Mouse (Mus musculus): Measurements from ENCODE around the gene Asap3. TPM values are rescaled to one million over a fixed set of nuclear protein-coding genes. Genes with fewer than 3 reads are reported as not detected.
A peak's percentile ranks its signal among the peaks of the same experiment; 100 is the strongest.

Asap3 gene
- polyA plus RNA-seq, 1 experiment from 2014 or later, result 1.6 TPM

DNA sequence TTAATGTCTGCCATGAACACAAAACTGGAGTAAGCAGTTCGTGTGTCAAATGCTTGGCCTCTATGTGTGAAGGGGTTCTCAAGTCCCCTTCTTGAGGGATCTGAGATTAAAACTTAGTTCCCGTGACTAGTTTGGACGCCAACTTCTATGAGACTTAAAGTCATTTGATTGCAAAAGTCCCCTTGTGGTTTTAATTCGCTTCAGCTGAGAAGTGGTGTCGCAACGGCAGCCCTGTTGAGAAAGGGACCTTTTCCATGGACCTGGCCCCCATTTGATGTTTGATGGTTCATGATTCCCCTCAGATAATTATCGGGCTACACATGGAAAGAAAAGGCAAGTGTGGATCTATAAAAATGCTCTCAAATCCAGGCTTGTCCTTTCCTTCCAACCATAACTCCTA lies 26.7 kb upstream of the Asap3 start:
- H3K9ac ChIP-seq (ENCODE audit: low read length), result peak overlapping the region; percentile 24; the same call in 1 of the 2 replicates
- no peaks in the 10 kb centered on the region for H3K9me3 ChIP-seq (ENCODE audit: control insufficient read depth, low read length)
- H3K4me1 ChIP-seq (replicated peaks; ENCODE audit: control insufficient read depth, insufficient read depth), result peaks cover 8% of the 10 kb centered on the region; the same call in 1 of the 2 replicates
- H3K27ac ChIP-seq (replicated peaks), result no peak overlapping the region
- DNase-seq (ENCODE audit: low spot score) (no peak), ATAC-seq (ENCODE audit: low FRiP score, low TSS enrichment) (no peak)
- no peaks in the 10 kb centered on the region for H3K27me3 ChIP-seq (ENCODE audit: control insufficient read depth, insufficient read depth, low read length)
- WGBS, result 91% methylated on average over 7 of the region's 7 CpGs
- TF ChIP-seq CTCF (IDR thresholded peaks at IDR 0.05; ENCODE audit: low read depth), result no peak
- H3K4me3 ChIP-seq (ENCODE audit: low read depth, low read length), result no peak overlapping the region
- no peaks in the 10 kb centered on the region for H3K36me3 ChIP-seq (ENCODE audit: control insufficient read depth, insufficient read depth, low read length)
- H3K4me2 ChIP-seq (replicated peaks; ENCODE audit: low read depth), result peak overlapping the region; percentile 44; the same call in 1 of the 2 replicates

DNA sequence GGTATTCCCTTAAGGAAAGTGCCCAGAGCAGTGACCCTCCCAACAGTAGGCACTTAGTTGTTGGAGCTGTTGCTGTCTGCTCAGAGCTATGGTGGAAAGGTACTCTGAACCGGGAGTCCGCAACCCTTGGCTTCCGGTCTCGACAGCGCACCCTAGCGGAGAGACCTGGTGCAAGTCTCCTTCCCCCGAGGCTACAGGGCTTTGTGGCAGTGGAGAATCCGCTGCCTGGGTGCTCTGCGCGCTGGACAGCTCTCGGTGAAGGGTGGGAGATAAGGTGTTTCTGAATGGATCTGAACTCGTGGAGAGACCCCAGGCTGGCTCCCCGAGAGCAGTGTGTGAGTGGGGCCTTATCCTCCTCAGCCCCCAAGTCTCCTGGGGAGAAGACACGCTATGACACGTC lies 26.2 kb upstream of the Asap3 start:
- no peaks in the 10 kb centered on the region for H3K36me3 ChIP-seq (ENCODE audit: control insufficient read depth, insufficient read depth, low read length)
- 21% methylated on average over 15 of the region's 15 CpGs for WGBS
- peak; percentile 41 for ATAC-seq (ENCODE audit: low FRiP score, low TSS enrichment)
- H3K9ac ChIP-seq (ENCODE audit: low read length), result peak overlapping the region; percentile 24; the same call in 1 of the 2 replicates
- H3K4me3 ChIP-seq (ENCODE audit: low read depth, low read length), result peak overlapping the region; percentile 25
- peak overlapping the region; percentile 56; the same call in 1 of the 2 replicates for H3K27ac ChIP-seq (replicated peaks)
- H3K27me3 ChIP-seq (ENCODE audit: control insufficient read depth, insufficient read depth, low read length), result no peaks in the 10 kb centered on the region
- TF ChIP-seq EP300 (optimal IDR thresholded peaks at IDR 0.05) (no peak), CTCF (IDR thresholded peaks at IDR 0.05; ENCODE audit: low read depth) (peak; percentile 83)
- no peaks in the 10 kb centered on the region for H3K9me3 ChIP-seq (ENCODE audit: control insufficient read depth, low read length)
- H3K4me1 ChIP-seq (replicated peaks; ENCODE audit: control insufficient read depth, insufficient read depth), result peaks cover 8% of the 10 kb centered on the region; the same call in 1 of the 2 replicates
- peak; percentile 88 for DNase-seq (ENCODE audit: low spot score)
- H3K4me2 ChIP-seq (replicated peaks; ENCODE audit: low read depth), result peak overlapping the region; percentile 44

DNA sequence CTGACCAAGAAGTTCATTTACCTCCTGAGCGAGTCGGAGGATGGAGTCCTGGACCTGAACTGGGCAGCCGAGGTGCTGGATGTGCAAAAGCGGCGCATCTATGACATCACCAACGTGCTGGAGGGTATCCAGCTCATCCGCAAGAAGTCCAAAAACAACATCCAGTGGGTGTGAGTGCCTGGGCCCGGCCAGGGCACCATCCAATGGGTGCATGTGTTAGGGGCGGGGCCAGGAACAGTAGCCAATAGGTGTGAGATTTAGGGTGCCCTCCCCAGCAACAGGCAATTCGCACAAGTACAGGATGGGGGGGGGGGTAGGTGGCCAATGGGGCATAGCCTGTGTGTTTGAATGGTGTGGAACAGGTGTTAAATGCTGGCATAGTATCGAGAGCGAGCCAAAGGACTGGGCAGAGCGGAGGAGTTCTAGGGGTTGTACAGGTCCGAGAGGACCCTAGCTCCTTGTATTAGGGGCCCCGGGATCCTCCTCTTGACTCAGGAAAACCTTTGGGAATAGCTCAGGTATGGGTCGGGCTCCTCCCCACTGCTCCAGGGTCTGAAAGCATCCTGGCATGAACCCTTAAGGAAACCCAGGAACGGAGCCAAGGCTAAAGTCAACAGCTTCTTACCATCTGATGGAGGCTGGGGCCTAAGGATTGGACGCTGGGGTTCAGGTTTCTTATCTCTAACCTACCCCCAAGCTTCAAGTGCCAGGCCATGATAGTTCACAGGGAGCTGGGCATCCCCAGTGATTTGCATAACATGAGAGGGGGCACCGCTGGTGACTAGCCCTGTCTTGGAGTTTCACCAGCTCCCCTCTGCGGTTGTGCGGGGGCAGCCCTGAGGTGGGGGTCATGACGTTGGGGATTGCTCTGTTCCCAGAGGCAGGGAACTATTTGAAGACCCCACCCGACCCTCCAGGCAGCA lies 25.5 kb upstream of the Asap3 start:
- peak; percentile 69 for DNase-seq (ENCODE audit: low spot score)
- Histone ChIP-seq H3K36me3 (ENCODE audit: control insufficient read depth, insufficient read depth, low read length) (no peaks in the 10 kb centered on the region), H3K27ac (replicated peaks) (peak overlapping the region; percentile 56; the same call in 1 of the 2 replicates), H3K4me1 (replicated peaks; ENCODE audit: control insufficient read depth, insufficient read depth) (peaks cover 8% of the 10 kb centered on the region; the same call in 1 of the 2 replicates), H3K4me2 (replicated peaks; ENCODE audit: low read depth) (peak overlapping the region; percentile 44), H3K9ac (ENCODE audit: low read length) (peak overlapping the region; percentile 24; the same call in 1 of the 2 replicates), H3K27me3 (ENCODE audit: control insufficient read depth, insufficient read depth, low read length) (no peaks in the 10 kb centered on the region), H3K4me3 (ENCODE audit: low read depth, low read length) (peak overlapping the region; percentile 25), H3K9me3 (ENCODE audit: control insufficient read depth, low read length) (no peaks in the 10 kb centered on the region)
- WGBS, result 34% methylated on average over 23 of the region's 23 CpGs
- TF ChIP-seq EP300 (optimal IDR thresholded peaks at IDR 0.05) (no peak), CTCF (IDR thresholded peaks at IDR 0.05; ENCODE audit: low read depth) (no peak)
- peak; percentile 65 for ATAC-seq (ENCODE audit: low FRiP score, low TSS enrichment)

DNA sequence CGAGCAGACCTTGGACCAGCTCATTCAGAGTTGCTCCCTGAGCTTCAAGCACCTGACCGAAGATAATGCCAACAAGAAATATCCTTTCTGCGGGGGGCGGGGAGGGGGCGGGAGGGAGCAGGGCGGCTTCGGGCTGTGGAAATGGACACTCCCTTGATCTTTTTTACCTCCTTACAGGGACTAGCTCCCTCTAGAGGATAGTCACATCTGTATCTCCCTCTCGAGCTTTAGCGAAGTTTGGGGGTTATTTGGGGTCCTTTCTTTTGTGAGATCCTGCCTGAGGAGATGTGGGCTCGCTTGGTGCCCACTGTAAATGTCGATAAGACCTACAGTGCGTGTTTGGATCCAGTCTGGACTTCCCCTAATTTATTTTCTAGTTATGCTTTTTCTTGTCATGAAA lies 24.8 kb upstream of the Asap3 start:
- Histone ChIP-seq H3K27ac (replicated peaks) (no peak overlapping the region), H3K4me3 (ENCODE audit: low read depth, low read length) (no peak overlapping the region), H3K9ac (ENCODE audit: low read length) (no peak overlapping the region), H3K27me3 (ENCODE audit: control insufficient read depth, insufficient read depth, low read length) (no peaks in the 10 kb centered on the region), H3K4me1 (replicated peaks; ENCODE audit: control insufficient read depth, insufficient read depth) (peaks cover 8% of the 10 kb centered on the region; the same call in 1 of the 2 replicates), H3K9me3 (ENCODE audit: control insufficient read depth, low read length) (no peaks in the 10 kb centered on the region), H3K36me3 (ENCODE audit: control insufficient read depth, insufficient read depth, low read length) (no peaks in the 10 kb centered on the region), H3K4me2 (replicated peaks; ENCODE audit: low read depth) (no peak overlapping the region)
- 26% methylated on average over 11 of the region's 12 CpGs for WGBS
- TF ChIP-seq CTCF (IDR thresholded peaks at IDR 0.05; ENCODE audit: low read depth) (peak; percentile 63), EP300 (optimal IDR thresholded peaks at IDR 0.05) (no peak)
- no peak for DNase-seq (ENCODE audit: low spot score)
- no peak for ATAC-seq (ENCODE audit: low FRiP score, low TSS enrichment)

DNA sequence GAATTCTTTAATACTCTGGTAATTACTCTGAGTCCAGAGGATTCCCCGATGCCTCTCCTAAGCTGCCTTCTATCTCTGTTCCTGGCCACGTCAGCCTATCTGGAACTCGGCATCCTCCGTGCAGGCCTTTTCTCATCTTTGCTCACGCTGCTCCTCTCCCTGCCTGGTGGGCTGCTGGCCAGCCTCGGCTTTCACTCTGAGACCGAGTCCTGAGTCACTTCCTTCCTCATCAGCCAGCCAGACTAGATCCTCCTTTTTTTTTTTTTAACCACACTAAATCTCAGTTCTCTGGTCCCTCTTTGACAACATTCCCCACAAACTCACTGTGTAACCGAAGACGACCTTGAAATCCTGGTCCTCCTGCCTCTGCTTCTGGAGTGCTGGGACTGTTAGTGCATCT lies 20.8 kb upstream of the Asap3 start:
- 47% methylated on average over 9 of the region's 9 CpGs for WGBS
- TF ChIP-seq EP300 (optimal IDR thresholded peaks at IDR 0.05) (no peak), CTCF (IDR thresholded peaks at IDR 0.05; ENCODE audit: low read depth) (no peak)
- no peak for DNase-seq (ENCODE audit: low spot score)

DNA sequence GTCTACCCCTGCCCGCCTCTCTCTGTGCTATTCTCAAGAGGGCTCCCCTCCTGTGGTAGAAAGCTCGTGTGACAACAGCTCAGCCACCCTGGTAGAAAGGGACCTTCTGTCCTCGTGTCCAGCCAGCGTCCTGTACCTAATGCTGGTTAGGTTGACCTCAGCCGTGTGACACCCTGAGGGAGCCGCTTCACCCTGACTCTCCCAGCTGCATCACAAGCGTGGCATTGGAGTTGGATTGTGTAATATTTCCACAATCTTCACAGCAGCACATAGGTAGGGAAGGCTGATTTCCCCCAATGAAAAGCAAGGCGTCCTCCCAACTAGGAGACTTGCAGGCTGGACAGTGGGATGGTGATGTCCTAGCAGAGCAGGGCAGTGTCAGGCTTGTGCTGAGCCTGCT lies 19.9 kb upstream of the Asap3 start:
- no peak for TF ChIP-seq CTCF (IDR thresholded peaks at IDR 0.05; ENCODE audit: low read depth)
- H3K4me2 ChIP-seq (replicated peaks; ENCODE audit: low read depth), result no peak overlapping the region
- H3K9ac ChIP-seq (ENCODE audit: low read length), result no peak overlapping the region
- DNase-seq (ENCODE audit: low spot score) (no peak), ATAC-seq (ENCODE audit: low FRiP score, low TSS enrichment) (no peak)
- no peaks in the 10 kb centered on the region for H3K9me3 ChIP-seq (ENCODE audit: control insufficient read depth, low read length)
- H3K36me3 ChIP-seq (ENCODE audit: control insufficient read depth, insufficient read depth, low read length), result no peaks in the 10 kb centered on the region
- no peaks in the 10 kb centered on the region for H3K4me1 ChIP-seq (replicated peaks; ENCODE audit: control insufficient read depth, insufficient read depth)
- H3K4me3 ChIP-seq (ENCODE audit: low read depth, low read length), result no peak overlapping the region
- H3K27ac ChIP-seq (replicated peaks), result no peak overlapping the region
- no peaks in the 10 kb centered on the region for H3K27me3 ChIP-seq (ENCODE audit: control insufficient read depth, insufficient read depth, low read length)
- WGBS, result 84% methylated on average over 8 of the region's 8 CpGs

More for the DNA sequence above, 20.8 kb upstream of the Asap3 start:
- H3K27ac ChIP-seq (replicated peaks), result no peak overlapping the region
- H3K36me3 ChIP-seq (ENCODE audit: control insufficient read depth, insufficient read depth, low read length), result no peaks in the 10 kb centered on the region
- no peaks in the 10 kb centered on the region for H3K27me3 ChIP-seq (ENCODE audit: control insufficient read depth, insufficient read depth, low read length)
- no peak overlapping the region for H3K4me2 ChIP-seq (replicated peaks; ENCODE audit: low read depth)
- ATAC-seq (ENCODE audit: low FRiP score, low TSS enrichment), result no peak; the same call in 1 of the 2 replicates
- H3K9ac ChIP-seq (ENCODE audit: low read length), result no peak overlapping the region
- H3K4me1 ChIP-seq (replicated peaks; ENCODE audit: control insufficient read depth, insufficient read depth), result 0 out of 2 replicates have a peak, but pooled peaks cover 1% of the 10 kb centered on the region
- no peaks in the 10 kb centered on the region for H3K9me3 ChIP-seq (ENCODE audit: control insufficient read depth, low read length)
- no peak overlapping the region for H3K4me3 ChIP-seq (ENCODE audit: low read depth, low read length)
